Mouse (Mus musculus): ENCODE measurements around the gene Ahnak2. TPM values are rescaled to one million over a fixed set of nuclear protein-coding genes. Genes with fewer than 3 reads are reported as not detected.

The Ahnak2 gene
- polyA plus RNA-seq, 1 experiment from 2014 or later = 3.7 TPM

DNA sequence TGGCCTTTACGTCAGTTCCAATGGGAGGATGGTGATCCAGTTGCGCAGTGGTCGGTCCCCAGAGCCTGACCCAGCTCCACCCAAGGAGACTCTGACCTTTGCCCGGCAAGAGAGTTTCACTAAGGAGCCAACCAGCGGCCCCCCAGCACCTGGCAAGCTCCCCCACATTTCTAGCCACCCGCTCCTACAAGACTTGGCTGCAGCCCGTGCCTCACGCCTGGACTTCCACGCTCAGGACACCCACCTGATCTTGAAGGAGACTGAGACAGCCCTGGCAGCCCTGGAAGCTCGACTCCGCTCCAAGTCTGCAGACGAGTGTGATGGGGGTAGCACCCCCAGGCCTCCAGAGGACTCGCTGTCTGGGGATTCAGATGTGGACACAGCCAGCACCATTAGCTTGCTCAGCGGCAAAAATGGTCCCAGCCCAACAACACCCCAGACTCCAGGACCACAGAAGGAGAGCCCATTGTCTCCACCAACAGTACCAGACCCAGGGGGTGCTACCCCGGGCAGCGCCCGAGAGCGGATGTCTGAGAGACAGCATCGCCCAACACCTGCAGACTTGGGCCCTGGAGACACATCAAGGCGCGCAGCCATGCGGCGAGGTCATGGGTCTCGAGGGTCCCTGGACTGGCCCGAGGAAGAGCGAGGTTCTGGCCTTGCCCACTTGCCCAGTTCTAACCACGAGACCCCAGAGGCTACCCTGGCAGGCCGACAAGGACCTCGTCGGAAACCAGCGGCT, 64.0 kb downstream of the Ahnak2 start:
- Histone ChIP-seq H3K27ac (ENCODE audit: low read depth, low read length) (no peak overlapping the region), H3K4me2 (ENCODE audit: low read length) (no peak overlapping the region), H3K27me3 (replicated peaks; ENCODE audit: control insufficient read depth, insufficient read depth, low read length) (no peaks in the 10 kb centered on the region), H3K4me1 (ENCODE audit: control insufficient read depth, insufficient read depth, low read depth, low read length) (peaks cover 4% of the 10 kb centered on the region; the same call in 1 of the 2 replicates), H3K4me3 (ENCODE audit: low read length) (no peak overlapping the region), H3K9ac (ENCODE audit: low read depth, low read length) (no peak overlapping the region), H3K36me3 (ENCODE audit: control insufficient read depth, insufficient read depth, low read length) (peaks cover 47% of the 10 kb centered on the region), H3K9me3 (ENCODE audit: control insufficient read depth, low read length) (no peaks in the 10 kb centered on the region)
- no peak for ATAC-seq
- WGBS = 93% methylated on average over 31 of the region's 31 CpGs

DNA sequence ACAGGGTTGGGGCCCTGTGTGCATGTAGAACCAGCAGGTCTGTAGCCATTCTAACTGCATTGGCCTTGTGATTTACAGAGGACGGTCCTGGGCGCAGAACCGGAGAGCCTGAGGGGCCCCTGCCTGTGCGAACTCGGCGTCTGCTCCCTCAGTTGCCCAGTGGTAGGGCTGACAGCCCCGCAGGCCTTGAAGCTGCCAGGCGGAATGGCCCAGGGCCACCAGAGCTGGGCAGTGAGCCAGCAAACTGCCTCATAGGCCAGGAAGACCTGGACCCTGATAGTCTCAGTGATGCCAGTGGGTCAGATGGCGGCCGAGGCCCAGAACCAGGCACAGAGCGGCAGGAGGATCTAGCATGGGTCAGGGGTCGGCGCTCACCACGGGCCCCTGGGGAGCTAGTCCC, 64.7 kb downstream of the Ahnak2 start:
- Histone ChIP-seq H3K9ac (ENCODE audit: low read depth, low read length) (no peak overlapping the region), H3K4me3 (ENCODE audit: low read length) (no peak overlapping the region), H3K36me3 (ENCODE audit: control insufficient read depth, insufficient read depth, low read length) (peaks cover 47% of the 10 kb centered on the region), H3K27me3 (replicated peaks; ENCODE audit: control insufficient read depth, insufficient read depth, low read length) (no peaks in the 10 kb centered on the region), H3K9me3 (ENCODE audit: control insufficient read depth, low read length) (no peaks in the 10 kb centered on the region), H3K27ac (ENCODE audit: low read depth, low read length) (no peak overlapping the region), H3K4me1 (ENCODE audit: control insufficient read depth, insufficient read depth, low read depth, low read length) (peaks cover 4% of the 10 kb centered on the region; the same call in 1 of the 2 replicates), H3K4me2 (ENCODE audit: low read length) (no peak overlapping the region)
- ATAC-seq = no peak
- WGBS = 78% methylated on average over 14 of the region's 14 CpGs

- H3K36me3 ChIP-seq (ENCODE audit: control insufficient read depth, insufficient read depth, low read length) = peaks cover 52% of the 10 kb centered on the region
- H3K9ac ChIP-seq (ENCODE audit: low read depth, low read length) = no peak overlapping the region
- H3K4me2 ChIP-seq (ENCODE audit: low read length) = no peak overlapping the region
- no peaks in the 10 kb centered on the region for H3K9me3 ChIP-seq (ENCODE audit: control insufficient read depth, low read length)
- 87% methylated on average over 7 of the region's 7 CpGs for WGBS
- no peak overlapping the region for H3K4me3 ChIP-seq (ENCODE audit: low read length)
- no peak overlapping the region for H3K27ac ChIP-seq (ENCODE audit: low read depth, low read length)
- H3K27me3 ChIP-seq (replicated peaks; ENCODE audit: control insufficient read depth, insufficient read depth, low read length) = no peaks in the 10 kb centered on the region
- no peak for ATAC-seq
- H3K4me1 ChIP-seq (ENCODE audit: control insufficient read depth, insufficient read depth, low read depth, low read length) = peaks cover 4% of the 10 kb centered on the region; the same call in 1 of the 2 replicates
These were observed 65.4 kb downstream of the Ahnak2 start for GRCm38 (mm10) chr12:112737081-112737480.

DNA sequence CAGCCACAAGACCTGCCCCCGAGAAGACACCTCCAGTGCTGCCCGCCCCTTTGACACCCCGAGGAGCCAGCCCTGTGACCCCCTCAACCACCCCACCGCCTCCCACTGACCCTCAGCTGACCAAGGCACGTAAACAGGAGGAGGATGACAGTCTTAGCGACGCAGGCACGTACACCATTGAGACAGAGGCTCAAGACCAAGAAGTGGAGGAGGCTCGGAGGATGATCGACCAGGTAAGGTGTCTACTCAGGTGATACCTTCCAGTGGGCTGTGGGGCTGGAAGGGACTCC, 65.9 kb downstream of the Ahnak2 start:
- peaks cover 54% of the 10 kb centered on the region for H3K36me3 ChIP-seq (ENCODE audit: control insufficient read depth, insufficient read depth, low read length)
- no peaks in the 10 kb centered on the region for H3K27me3 ChIP-seq (replicated peaks; ENCODE audit: control insufficient read depth, insufficient read depth, low read length)
- ATAC-seq = no peak
- no peak overlapping the region for H3K27ac ChIP-seq (ENCODE audit: low read depth, low read length)
- H3K4me3 ChIP-seq (ENCODE audit: low read length) = no peak overlapping the region
- no peak overlapping the region for H3K4me2 ChIP-seq (ENCODE audit: low read length)
- H3K4me1 ChIP-seq (ENCODE audit: control insufficient read depth, insufficient read depth, low read depth, low read length) = peaks cover 4% of the 10 kb centered on the region; the same call in 1 of the 2 replicates
- no peak overlapping the region for H3K9ac ChIP-seq (ENCODE audit: low read depth, low read length)
- H3K9me3 ChIP-seq (ENCODE audit: control insufficient read depth, low read length) = no peaks in the 10 kb centered on the region
- 93% methylated on average over 10 of the region's 10 CpGs for WGBS

DNA sequence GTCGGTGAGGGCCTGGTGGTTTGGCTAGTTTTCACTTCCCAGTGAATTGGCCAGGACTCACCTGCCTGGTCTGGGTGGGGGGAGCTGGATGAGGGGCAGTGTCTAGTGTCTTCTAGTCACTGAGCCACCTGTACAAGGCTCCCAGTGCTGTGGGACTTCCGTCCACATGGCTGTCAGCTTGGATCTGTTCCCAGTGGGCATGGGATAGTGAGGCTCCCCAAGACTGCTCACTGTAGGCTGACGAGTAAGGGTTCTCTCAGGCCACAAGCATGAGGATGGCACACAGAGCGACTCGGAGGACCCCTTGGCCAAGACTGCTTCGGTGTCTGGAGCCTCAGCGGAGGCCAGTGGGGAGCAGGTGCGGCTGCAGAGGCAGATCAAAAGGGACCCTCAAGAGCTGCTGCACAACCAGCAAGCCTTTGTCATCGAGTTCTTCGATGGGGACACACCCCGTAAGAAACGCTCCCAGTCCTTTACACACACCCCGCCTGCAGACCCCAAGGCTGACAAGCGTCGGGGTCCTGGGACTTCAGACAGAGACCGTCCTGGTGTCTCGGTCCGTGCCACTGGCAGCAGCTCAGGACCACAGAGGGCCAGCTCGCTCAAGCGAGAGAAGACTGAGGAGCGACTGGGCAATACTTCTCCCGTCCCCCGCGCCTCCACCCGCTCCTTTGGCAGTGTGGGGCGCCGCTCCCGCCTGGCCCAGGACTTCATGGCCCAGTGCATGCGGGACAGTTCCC, 66.4 kb downstream of the Ahnak2 start:
- Histone ChIP-seq H3K4me2 (ENCODE audit: low read length) (no peak overlapping the region), H3K27ac (ENCODE audit: low read depth, low read length) (no peak overlapping the region), H3K9me3 (ENCODE audit: control insufficient read depth, low read length) (no peaks in the 10 kb centered on the region), H3K4me3 (ENCODE audit: low read length) (no peak overlapping the region), H3K9ac (ENCODE audit: low read depth, low read length) (no peak overlapping the region), H3K4me1 (ENCODE audit: control insufficient read depth, insufficient read depth, low read depth, low read length) (peaks cover 4% of the 10 kb centered on the region; the same call in 1 of the 2 replicates), H3K27me3 (replicated peaks; ENCODE audit: control insufficient read depth, insufficient read depth, low read length) (no peaks in the 10 kb centered on the region), H3K36me3 (ENCODE audit: control insufficient read depth, insufficient read depth, low read length) (peaks cover 54% of the 10 kb centered on the region)
- no peak for ATAC-seq
- WGBS = 83% methylated on average over 29 of the region's 29 CpGs

DNA sequence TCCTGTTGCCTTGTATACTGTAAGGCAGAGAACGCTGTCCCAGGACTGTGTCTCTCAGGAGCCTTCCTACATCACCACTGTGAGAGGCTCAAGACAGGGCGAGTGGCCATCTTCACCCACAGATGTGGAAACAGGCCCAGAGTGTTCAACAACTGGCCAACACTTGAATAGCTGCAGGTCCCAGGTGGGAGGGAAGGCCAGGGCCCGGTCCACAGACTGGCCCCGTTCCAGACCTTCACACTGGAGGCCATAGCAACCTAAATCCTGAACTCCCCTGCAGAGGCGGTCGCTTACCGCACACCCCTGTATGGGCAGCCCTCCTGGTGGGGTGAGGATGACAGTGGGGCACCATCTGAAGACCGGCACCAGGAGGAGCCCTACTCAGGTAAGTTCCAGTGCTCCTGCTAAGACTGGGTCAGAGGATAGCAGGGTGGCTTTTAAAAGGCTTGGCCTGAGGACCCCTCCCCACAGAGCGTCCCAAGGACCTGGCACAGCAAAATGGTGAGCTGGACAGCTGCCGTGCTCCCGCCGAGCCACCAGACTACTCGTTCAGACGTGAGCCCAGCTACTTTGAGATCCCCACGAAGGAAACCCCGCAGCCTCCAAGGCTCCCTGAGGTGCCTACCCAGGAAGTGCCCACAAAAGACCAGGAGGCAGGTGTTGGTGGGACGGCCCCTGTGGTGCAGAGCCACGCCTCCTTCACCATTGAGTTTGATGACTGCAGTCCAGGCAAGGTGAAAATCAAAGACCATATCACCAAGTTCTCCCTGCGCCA, 67.4 kb downstream of the Ahnak2 start:
- H3K27ac ChIP-seq (ENCODE audit: low read depth, low read length) = no peak overlapping the region
- H3K9ac ChIP-seq (ENCODE audit: low read depth, low read length) = no peak overlapping the region
- H3K4me2 ChIP-seq (ENCODE audit: low read length) = no peak overlapping the region
- H3K27me3 ChIP-seq (replicated peaks; ENCODE audit: control insufficient read depth, insufficient read depth, low read length) = no peaks in the 10 kb centered on the region
- H3K4me3 ChIP-seq (ENCODE audit: low read length) = no peak overlapping the region
- peaks cover 48% of the 10 kb centered on the region for H3K36me3 ChIP-seq (ENCODE audit: control insufficient read depth, insufficient read depth, low read length)
- no peak for ATAC-seq
- peaks cover 4% of the 10 kb centered on the region; the same call in 1 of the 2 replicates for H3K4me1 ChIP-seq (ENCODE audit: control insufficient read depth, insufficient read depth, low read depth, low read length)
- H3K9me3 ChIP-seq (ENCODE audit: control insufficient read depth, low read length) = no peaks in the 10 kb centered on the region
- WGBS = 87% methylated on average over 19 of the region's 19 CpGs

DNA sequence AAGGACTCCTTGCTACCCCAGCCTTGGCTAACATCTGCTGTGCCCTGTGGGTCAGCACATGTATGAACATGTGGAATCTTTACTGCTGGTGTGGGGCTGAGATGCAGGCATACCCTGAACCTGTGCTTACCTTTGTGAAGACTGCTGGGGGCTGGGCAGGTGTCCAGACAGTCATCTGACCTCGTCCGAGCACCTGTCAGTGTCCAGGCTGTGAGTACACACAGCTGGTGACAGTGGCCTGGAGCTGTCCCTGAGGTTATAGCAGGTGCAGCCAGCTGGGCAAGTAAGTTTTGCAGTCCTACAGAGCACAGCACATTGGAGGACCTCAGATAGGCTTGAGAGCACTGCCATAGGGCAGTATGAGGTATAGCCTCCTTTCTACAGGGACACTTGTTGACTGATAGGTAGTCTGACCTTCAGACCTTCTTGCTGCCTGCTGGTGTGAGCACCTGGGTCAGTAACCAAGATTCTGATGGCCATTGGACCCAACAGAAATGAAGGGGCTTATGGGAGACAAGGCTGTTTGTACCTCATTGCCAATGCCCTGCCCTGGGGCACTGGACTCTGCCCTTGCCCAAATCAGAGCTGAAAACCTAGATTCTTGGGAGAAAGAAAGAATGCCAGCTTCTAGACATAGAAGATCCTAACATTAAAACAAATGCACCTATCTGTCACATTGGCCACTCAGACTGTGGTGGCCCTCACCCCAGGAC, 68.2 kb downstream of the Ahnak2 start:
- ATAC-seq = no peak
- Histone ChIP-seq H3K4me2 (ENCODE audit: low read length) (no peak overlapping the region), H3K27ac (ENCODE audit: low read depth, low read length) (no peak overlapping the region), H3K9me3 (ENCODE audit: control insufficient read depth, low read length) (no peaks in the 10 kb centered on the region), H3K9ac (ENCODE audit: low read depth, low read length) (no peak overlapping the region), H3K4me1 (ENCODE audit: control insufficient read depth, insufficient read depth, low read depth, low read length) (peaks cover 4% of the 10 kb centered on the region; the same call in 1 of the 2 replicates), H3K36me3 (ENCODE audit: control insufficient read depth, insufficient read depth, low read length) (peaks cover 41% of the 10 kb centered on the region), H3K27me3 (replicated peaks; ENCODE audit: control insufficient read depth, insufficient read depth, low read length) (no peaks in the 10 kb centered on the region), H3K4me3 (ENCODE audit: low read length) (no peak overlapping the region)
- 89% methylated on average over 2 of the region's 2 CpGs for WGBS

- ATAC-seq = no peak
- peaks cover 26% of the 10 kb centered on the region for H3K36me3 ChIP-seq (ENCODE audit: control insufficient read depth, insufficient read depth, low read length)
These were observed 69.9 kb downstream of the Ahnak2 start for GRCm38 (mm10) chr12:112732591-112732990.

More at GRCm38 (mm10) chr12:112732591-112732990, 69.9 kb downstream of the Ahnak2 start:
- 86% methylated on average over 10 of the region's 10 CpGs for WGBS
- H3K4me1 ChIP-seq (ENCODE audit: control insufficient read depth, insufficient read depth, low read depth, low read length) = no peaks in the 10 kb centered on the region; the same call in 1 of the 2 replicates
- no peaks in the 10 kb centered on the region for H3K9me3 ChIP-seq (ENCODE audit: control insufficient read depth, low read length)
- H3K27ac ChIP-seq (ENCODE audit: low read depth, low read length) = no peak overlapping the region
- H3K9ac ChIP-seq (ENCODE audit: low read depth, low read length) = no peak overlapping the region
- H3K4me2 ChIP-seq (ENCODE audit: low read length) = no peak overlapping the region
- no peaks in the 10 kb centered on the region for H3K27me3 ChIP-seq (replicated peaks; ENCODE audit: control insufficient read depth, insufficient read depth, low read length)
- H3K4me3 ChIP-seq (ENCODE audit: low read length) = no peak overlapping the region

Measured in hindbrain, embryonic 16.5 days (tissue).